Mouse (Mus musculus) cerebellum, adult 2 months (tissue): ENCODE measurements around the gene Gm45711. TPM values are rescaled to one million over a fixed set of nuclear protein-coding genes. Genes with fewer than 3 reads are reported as not detected.
"Not testable (repeated sequence)": the region's sequence is repeated elsewhere in the genome, so short reads cannot be mapped to it uniquely, and the experiment has no call there.

Experiments used
- DNase-seq, 2 experiments: peaks; one replicate each; pipeline ENCODE4 v3.0.0; 2021
- H3K27ac ChIP-seq: fragments of 200-500 bp; 2 replicates; pipeline ENCODE4 v1.5.1; 2012; ENCODE audit warnings: low read length, control low read depth, inconsistent platforms; ENCODE audit not compliant: insufficient read depth
- H3K27me3 ChIP-seq: fragments of 200-500 bp; 2 replicates; pipeline ENCODE4 v1.6.1; 2012; ENCODE audit warnings: inconsistent platforms, mild to moderate bottlenecking, low read length, moderate library complexity; ENCODE audit not compliant: control insufficient read depth, insufficient read depth
- H3K4me1 ChIP-seq: fragments of 200-500 bp; 2 replicates; pipeline ENCODE4 v1.6.1; 2011; ENCODE audit warnings: low read length; ENCODE audit not compliant: control insufficient read depth, insufficient read depth
- H3K4me3 ChIP-seq: fragments of 200-500 bp; replicated peaks from 2 replicates; pipeline ENCODE3; 2011; ENCODE audit warnings: mild to moderate bottlenecking, low read depth, low read length, control low read depth; ENCODE audit not compliant: insufficient read depth
- CTCF ChIP-seq: fragments of 200-500 bp; IDR thresholded peaks from 2 replicates; pipeline ENCODE4 v1.5.1; 2011; ENCODE audit warnings: low read depth, mild to moderate bottlenecking, control low read depth, low read length, moderate library complexity, borderline replicate concordance; ENCODE audit not compliant: insufficient read depth
- POLR2A ChIP-seq: fragments of 200-500 bp; IDR thresholded peaks from 2 replicates; pipeline ENCODE4 v1.6.1; 2011; ENCODE audit warnings: low read length, control low read depth, borderline replicate concordance; ENCODE audit not compliant: insufficient read depth
- WGBS: fragments of 180-500 bp; shearing (Covaris S2); methylation state at CpG from one replicate; pipeline ENCODE4 v1.1.7; 2018; 5-methylcytosine and 5-hydroxymethylcytosine counted together
- polyA plus RNA-seq: library from polyadenylated mRNA; depleted of rRNA; stranded (reverse); fragments of >200 nt; gene quantifications from 2 replicates; pipeline ENCODE4 v1.2.3, GENCODE M21; 2012

Gm45711 gene
- polyA plus RNA-seq, 1 experiment: not detected

DNA sequence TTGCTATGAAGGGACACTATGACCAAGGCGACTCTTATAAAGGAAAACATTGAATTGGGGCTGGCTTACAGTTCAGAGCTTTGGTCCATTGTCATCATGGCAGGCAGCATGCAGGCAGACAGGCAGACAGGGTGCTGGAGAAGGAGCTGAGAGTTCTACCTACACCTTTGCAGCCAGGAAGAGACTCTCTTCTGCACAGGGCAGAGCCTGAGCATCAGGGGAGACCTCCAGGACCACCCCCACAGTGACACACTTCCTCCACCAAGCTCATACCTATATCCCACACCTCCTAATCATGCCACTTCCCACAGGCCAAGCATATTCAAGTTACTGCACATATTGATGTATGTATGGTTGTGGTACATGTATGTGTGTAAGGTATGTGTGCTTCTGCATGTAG is 26.9 kb upstream of the Gm45711 start:
- Histone ChIP-seq H3K4me3 (no peak overlapping the region), H3K4me1 (0 out of 2 replicates have a peak, but pooled peaks cover 8% of the 10 kb centered on the region), H3K27ac (no peak overlapping the region), H3K27me3 (no peaks in the 10 kb centered on the region)
- WGBS: 92% methylated on average over 1 of the region's 1 CpGs
- TF ChIP-seq CTCF (no peak), POLR2A (no peak)
- no peak for DNase-seq

- DNase-seq: no peak
- Histone ChIP-seq H3K27ac (no peak overlapping the region), H3K4me1 (no peaks in the 10 kb centered on the region), H3K27me3 (no peaks in the 10 kb centered on the region), H3K4me3 (no peak overlapping the region)
- TF ChIP-seq CTCF (no peak), POLR2A (no peak)
- 65% methylated on average over 1 of the region's 1 CpGs for WGBS
Measured at GRCm38 (mm10) chr8:104334196-104334595, 24.3 kb upstream of the Gm45711 start.

DNA sequence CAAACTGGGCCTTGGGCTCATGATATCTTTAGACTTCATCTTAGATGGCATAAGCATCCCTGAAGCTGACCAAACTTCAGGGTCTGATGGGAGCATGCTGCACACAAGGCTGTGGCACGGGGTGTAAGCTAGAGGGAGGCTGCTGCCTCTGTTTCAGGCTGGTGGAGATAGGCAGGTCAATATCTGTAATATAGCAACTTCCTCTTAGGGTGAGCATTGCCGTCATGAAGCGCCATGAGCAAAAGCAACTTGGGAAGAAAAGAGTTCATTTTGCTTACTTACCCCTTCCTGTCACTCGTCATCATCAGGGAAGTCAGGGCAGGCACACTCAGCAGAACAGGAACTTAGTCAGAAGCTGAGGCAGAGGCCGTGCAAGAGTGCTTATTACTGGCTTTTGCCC is 23.9 kb upstream of the Gm45711 start:
- Histone ChIP-seq H3K27ac (no peak overlapping the region), H3K4me1 (no peaks in the 10 kb centered on the region), H3K4me3 (no peak overlapping the region), H3K27me3 (no peaks in the 10 kb centered on the region)
- DNase-seq: no peak
- no peak for TF ChIP-seq CTCF
- no peak for TF ChIP-seq POLR2A
- WGBS: 76% methylated on average over 5 of the region's 5 CpGs

DNA sequence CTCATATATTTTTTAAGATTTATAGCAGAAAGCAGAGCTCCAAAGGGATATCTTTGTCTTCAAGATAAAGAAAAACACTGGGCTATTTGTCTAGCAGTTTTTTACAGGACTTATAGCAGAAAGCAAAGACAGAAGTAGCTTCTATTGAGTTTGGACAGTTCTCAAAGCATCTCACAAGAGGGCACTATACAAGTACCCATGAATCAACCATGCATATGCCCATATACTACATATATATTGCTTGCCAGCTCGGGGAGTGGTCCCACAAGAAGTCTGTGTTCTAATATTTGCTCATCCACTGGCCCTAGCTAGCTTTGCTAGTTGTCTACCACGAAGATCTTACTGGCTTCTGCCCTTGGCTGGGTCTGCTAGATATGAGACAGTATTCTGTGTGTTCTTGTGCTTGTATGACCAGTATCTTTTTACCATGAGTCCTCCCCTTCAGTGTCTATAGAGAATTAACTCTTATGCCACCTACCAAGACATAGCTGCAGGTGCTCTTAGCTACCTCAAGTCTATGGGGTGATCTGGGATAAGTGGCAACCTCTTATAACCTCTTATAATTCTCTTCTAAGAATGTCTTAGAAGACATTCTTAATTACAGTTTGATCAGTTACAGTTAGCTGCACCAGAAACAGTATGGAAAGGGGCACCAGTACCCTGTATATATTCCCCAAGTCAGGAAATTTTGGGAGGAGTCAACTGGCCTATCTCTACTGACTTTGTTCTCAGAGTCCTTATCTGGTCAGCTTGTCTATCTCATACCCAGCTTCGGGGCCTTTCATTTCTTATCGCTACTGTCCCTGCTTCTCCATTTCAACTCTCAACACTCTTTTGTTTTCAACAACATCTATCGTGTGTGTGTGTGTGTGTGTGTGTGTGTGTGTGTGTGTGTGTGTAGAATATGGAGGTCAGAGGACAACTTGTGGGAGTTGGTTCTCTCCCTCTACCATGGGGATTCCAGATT is 23.1 kb upstream of the Gm45711 start:
- Histone ChIP-seq H3K27me3 (no peaks in the 10 kb centered on the region), H3K27ac (no peak overlapping the region), H3K4me3 (no peak overlapping the region), H3K4me1 (no peaks in the 10 kb centered on the region)
- TF ChIP-seq CTCF (no peak), POLR2A (no peak)
- DNase-seq: no peak
- 75% methylated on average over 5 of the region's 5 CpGs for WGBS

- not testable (repeated sequence) for H3K27ac ChIP-seq, H3K4me3 ChIP-seq, H3K27me3 ChIP-seq, H3K4me1 ChIP-seq, DNase-seq
- 89% methylated on average over 12 of the region's 12 CpGs for WGBS
Measured at GRCm38 (mm10) chr8:104321930-104322329, 12.0 kb upstream of the Gm45711 start, which contains the start of gene Cmtm2b. TSS of gene Cmtm2b (plus strand) at chr8:104322230.

- not testable (repeated sequence) for H3K4me1 ChIP-seq, H3K4me3 ChIP-seq, H3K27ac ChIP-seq, H3K27me3 ChIP-seq, DNase-seq
- 79% methylated on average over 11 of the region's 11 CpGs for WGBS
Measured at GRCm38 (mm10) chr8:104321267-104321666, 11.4 kb upstream of the Gm45711 start, which contains the start of gene Gm11020. TSS of gene Gm11020 (plus strand) at chr8:104321567.

GRCm38 (mm10) chr8:104313311-104313710 is 3.4 kb upstream of the Gm45711 start:
- TF ChIP-seq POLR2A (no peak), CTCF (peak; percentile 14; the same call in 1 of the 2 replicates)
- Histone ChIP-seq H3K4me1 (peaks cover 2% of the 10 kb centered on the region; the same call in 1 of the 2 replicates), H3K4me3 (no peak overlapping the region), H3K27ac (no peak overlapping the region), H3K27me3 (no peaks in the 10 kb centered on the region)
- 59% methylated on average over 4 of the region's 4 CpGs for WGBS
- DNase-seq: no peak

DNA sequence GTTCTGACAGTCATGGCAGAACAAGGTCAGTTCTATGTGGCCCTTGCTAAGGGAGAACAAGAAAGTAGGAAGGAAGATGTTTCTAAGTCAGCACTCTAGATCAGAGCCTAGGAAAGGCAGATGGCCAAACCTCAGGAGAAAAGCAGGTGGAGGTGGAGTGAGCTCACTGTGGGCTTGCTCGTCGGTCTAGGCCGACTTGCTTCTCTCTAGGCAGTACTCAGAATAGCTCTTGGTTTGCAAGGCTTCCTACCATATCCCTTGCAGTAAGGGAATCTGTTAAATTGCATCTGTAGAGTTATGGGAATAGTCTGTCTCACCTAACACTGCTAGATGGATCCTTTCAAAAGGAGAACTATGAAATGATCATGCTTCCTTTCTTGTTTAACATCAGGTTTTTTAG is 2.1 kb upstream of the Gm45711 start:
- not testable (repeated sequence) for H3K27me3 ChIP-seq, H3K27ac ChIP-seq, H3K4me3 ChIP-seq, DNase-seq, H3K4me1 ChIP-seq
- WGBS: 56% methylated on average over 3 of the region's 3 CpGs

DNA sequence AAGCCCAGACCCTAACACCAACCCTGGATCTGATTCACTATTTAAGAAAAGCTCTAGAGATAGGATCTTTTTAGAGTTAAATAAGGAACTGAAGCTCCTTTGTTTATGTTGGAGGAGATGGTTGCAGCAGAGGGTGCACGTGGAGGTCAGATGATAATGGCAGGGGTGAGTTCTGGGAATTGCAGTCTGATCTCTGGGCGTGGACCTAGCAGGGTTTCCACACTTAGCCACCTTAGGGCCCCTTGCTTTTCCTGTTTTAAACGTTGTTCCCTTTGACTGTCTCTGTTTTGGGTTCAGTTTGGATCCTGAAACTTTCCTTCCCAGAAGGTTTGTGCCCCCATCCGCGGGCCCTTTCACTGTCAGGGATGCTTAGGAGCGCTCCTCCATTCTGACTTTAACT is 1.5 kb downstream of the Gm45711 start:
- not testable (repeated sequence) for DNase-seq, H3K4me3 ChIP-seq, H3K27me3 ChIP-seq, H3K4me1 ChIP-seq, H3K27ac ChIP-seq
- WGBS: 79% methylated on average over 6 of the region's 6 CpGs
